Mouse (Mus musculus) urinary bladder, postnatal 4 days (tissue): ENCODE data around the gene Ap1b1.
"Not testable (repeated sequence)": the region's sequence is repeated elsewhere in the genome, so short reads cannot be mapped to it uniquely, and the experiment has no call there.

Experiments used
- DNase-seq, 2 experiments: peaks; one replicate each; pipeline ENCODE4 v3.0.0; 2021 to 2022; ENCODE audit warnings: low spot score in 2 of 2

Ap1b1 gene

DNA sequence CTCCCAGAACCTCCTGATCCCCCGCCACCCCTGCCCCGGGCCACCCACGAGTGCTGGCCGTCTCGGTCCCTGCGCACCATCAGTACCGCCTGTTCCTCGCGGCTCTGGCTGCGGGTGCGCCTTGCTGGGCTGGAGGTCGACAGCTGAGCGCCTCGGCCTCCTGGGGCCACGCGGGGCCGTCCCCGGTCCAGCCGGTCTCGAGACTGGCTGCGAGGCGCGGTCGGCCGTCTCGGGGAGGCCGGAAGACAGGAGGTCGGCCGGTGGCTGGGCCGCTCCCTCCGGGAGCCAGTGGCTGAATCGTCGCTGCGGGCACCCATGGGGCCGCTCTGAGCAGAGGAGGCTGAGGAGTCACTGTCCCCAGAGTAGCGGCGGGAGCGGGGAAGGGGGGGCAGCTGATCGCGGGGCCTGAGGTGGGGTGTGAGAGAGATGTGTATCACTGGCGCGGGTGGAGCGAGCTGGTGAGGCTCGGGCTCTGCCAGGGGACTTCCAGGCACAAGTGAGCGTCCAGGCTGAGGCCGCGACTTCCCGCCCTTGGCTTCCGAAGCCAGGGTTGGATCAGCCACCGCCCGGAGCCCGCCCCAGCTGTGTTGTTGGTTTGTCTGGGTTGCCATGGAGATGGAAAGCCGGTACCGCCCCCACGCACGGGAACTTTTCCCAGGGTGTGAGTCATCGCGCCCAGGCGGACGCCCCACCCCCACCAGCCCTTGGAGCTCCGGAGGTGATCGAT lies 75.0 kb downstream of the Ap1b1 start:
- peak; percentile 90 to 95 for DNase-seq

DNA sequence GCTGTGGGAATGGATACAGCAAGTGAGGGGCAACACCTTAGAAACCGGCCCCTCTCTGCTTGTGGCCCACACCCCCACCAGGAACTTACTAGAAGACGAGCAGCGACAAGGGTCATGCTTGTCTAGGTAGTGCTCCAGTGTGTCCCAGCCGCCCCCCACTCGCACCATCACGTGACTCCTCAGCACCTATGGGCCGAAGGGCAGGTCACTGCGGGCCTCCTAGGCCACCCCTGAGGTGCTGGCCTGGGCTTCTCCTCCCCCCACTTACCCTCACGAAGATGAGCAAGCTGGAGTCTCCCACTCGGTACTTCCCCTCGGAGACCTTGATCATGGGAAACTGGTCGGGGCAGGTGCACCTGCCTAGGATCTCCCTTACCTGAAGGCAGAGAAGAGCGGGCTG lies 75.7 kb downstream of the Ap1b1 start:
- DNase-seq, result no peak

DNA sequence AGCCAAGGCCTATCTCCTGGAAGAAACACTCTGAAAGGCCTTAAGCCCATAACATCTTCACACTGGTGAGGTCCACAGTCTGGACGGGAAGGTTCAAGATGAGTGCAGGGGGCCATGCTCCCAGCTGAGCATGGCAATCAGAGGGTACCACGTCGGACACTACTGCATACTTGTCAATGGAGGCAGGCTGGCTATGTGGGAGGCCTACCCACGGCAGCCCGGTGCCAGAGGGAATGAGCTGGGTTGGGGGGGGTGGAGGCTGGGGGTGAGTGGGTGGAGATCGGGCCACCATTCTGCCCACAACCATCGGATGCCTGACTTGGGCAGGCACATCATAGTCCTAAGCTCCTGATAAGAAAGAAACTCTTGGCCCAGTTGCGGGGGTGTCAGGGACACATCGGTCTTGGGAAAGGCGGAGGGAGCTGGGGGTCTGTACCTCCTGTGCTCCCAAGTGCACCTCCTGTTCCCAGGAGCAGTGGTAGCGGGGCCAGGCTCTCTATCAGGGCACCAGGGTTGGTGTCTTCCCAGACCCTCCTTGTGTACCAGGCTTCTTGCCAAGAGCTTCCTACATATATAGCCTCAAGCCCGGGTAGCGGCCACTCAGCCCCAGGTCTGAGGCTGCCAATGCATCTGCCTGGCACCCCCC lies 76.4 kb downstream of the Ap1b1 start:
- DNase-seq, result no peak

DNA sequence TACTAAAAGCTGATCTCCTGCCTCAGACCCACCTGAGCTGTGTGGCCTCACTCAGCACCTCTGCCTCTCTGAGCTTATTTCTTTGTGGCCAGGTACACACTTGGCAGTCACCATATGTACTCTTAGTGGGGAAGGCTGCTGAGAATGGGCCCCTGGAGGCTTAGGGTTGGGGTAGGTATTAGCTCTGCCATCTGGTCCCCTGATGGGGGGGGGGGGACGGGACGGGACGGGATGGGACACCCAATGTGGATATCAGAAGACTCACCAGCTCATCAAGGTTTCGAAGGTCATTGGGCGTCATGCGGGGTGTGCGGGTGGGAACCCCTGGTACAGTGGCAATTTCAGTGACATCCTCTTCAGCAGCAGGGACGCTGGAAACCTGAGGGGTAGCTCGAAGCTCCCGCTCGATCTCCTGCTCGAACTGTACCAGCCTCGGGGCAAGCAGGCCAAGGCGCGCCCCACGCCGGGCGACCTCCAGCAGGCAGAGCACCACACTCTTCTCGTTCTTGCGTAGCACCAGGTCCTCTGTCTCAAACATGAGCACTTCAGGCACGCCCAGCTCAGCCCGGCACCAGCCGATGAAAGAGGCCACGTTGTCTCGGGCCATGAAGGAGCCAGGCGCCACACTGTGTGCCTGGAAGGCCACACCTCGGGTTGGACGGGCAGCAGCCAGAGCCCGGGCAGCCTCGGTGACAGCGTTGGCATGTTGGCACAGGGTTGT lies 77.1 kb downstream of the Ap1b1 start:
- DNase-seq, result no peak

DNA sequence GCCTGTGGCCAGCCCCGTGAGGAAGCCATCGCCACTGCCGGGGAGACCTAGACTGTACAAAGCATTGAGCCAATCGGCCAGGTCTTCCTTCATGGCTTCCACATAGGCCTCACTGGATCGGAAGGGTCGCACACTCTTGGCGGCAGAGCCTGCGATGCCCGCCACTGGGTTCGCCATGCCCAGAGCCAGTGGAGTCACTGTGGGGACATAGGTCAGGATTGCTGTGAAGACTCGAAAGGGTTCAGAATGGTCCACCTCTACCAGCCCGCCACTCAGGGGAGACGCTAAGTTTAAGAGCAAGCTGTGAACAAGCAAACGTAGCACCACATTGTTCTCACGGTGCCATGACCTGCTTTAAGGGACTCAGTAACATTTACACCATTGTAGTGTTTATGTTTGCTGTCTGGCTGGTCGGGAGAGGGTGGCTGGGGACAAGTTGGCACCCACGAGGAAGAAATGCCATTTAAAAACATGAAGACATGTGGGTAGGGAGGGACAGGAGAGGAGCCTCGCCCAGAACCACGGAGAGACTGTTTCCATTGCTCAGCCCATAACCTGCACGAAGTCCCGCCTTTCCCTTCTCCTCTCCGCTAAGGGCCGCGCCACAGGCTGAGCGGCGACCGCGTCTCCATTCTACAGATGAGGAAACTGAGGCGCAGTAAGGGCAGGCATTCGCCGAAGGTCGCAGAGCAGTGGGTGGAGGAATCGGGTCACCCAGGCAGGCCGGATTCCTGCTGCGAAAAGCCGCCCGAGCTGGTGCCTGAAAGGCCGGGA lies 77.8 kb downstream of the Ap1b1 start:
- no peak for DNase-seq

DNA sequence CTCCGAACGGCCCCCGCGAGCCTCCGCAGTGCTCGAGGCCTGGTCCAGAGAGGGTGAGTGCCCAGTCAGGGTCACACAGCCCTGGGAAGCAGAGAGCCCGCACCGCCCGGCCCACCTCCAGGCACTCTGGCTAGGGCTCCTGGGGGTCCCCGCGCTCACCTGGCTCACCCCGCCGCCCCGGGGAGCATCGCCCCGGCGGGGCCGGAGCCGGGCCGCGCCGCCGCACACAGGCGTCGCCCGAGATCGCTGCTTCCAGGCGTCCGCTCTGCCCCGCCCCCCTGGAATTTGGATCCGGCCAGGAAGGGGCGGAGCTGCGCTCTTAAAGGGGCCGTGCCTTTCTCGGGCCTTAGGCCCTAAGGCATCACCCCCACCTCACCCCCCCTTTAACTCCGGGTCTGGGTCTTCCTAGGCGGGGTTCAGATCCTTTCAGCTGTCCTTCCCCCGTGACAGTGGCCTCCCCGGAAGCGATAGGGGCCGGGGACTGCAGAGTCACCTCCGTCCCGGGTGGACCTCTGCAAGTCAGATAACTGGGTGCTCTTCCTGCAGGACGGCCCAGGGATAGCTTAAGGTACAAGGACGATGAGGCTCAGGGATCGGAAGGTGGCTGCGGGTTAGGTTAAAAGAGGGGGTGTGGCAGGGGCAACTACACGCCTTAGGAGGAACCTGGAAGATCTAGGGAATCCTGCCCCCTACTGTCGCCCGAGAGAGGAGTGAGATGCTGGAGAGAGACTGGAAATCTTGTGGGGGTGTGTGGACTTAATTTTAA lies 78.6 kb downstream of the Ap1b1 start, which contains the start of gene Gas2l1:
Gene Gas2l1 (minus strand): TSS at position 272 of the 766 bp plus-strand sequence.
- peak; percentile 83 to 90 for DNase-seq

DNA sequence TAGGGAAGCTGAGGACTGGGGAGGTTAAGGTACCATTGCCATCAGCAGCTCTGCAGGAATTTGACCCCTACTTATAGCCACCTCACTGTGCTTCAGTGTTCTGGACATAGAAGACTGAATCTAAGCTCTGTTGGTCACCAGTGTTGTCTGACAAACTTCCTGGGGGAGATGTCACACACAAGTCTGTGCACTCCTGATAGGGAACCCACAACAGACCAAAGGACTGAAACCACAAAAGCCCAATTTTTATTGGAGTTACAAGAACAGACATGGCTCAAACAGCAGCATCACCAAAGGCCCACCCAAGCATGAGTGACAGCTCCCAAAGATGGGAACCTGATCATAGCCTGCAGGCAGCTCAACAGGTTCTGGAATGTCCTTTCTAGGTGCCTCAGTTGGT lies 80.4 kb downstream of the Ap1b1 start:
- DNase-seq, result peak in 1 of 2 experiments; percentile 49

DNA sequence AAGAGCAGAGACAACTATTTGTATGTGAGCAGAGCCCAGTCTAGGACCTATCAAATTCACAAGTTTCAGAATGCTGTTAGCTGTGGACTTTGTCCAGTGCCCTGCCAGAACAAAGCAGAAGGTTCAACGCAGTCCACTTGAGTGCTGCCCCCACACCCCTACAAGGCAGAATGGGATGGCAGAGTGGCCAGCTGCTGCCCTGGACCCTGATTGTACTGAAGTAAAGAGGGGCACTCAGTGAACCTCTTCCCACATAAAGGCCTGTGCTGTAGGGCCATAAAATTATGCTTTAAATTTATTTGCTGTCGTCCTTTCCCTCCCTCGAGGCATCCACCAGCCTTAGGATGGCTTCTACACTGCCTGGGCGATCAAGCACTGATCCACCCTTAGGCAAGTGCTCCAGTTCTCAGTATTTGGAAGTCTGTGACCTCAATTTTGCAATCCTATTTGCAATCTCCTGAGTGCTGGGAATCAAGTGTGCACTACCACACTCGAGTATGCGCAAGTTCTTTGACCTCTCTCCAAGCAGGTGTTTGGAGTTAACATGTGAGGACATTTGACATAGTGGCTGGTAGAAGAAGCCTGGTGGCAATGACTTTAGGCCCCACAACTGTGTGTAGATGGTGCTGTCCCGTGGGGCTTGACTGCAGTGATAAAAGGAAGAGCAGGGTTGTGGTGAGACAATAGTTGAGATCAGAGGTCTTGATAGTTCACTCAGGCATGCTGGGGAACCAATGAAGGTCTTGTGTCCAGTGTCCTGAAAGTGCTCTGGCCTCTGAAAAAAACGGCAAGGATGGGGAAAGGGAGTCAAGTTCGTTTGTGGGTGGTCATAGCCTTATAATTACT lies 81.7 kb downstream of the Ap1b1 start:
- peak in 1 of 2 experiments; percentile 35 for DNase-seq

DNA sequence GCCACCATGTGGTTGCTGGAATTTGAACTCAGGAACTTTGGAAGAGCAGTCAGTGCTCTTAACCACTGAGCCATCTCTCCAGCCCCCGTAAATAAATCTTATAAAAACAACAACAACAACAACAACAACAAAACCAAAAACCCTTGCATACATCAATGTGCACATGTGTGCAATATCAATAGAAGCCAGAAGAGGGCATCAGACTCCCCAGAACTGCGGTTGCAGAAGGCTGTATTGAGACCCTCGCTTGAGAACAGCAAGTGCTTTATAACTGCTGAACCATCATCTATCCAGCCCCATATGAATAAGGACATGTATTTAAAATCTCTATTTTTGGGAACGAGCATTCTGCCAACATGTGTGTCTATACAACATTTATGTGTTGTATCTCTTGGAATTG lies 88.3 kb downstream of the Ap1b1 start:
- DNase-seq, result no peak

DNA sequence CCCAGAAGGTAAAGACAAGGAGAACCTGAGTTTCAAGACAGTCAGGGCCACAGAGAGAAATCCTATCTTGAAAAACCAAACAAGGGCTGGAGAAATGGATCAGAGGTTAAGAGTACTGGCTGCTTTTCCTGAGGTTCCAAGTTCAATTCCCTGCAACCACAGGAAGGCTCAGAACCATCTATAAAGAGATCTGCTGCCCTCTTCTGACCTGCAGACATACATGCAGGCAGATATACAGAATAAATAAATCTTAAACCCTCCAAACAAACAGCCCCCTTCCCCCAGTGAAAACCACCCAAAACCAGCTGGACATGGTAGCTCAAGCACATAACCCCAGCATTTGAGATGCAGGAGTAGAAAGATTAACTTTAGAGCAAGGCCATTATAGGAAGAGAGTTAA lies 89.1 kb downstream of the Ap1b1 start:
- DNase-seq, result no peak

DNA sequence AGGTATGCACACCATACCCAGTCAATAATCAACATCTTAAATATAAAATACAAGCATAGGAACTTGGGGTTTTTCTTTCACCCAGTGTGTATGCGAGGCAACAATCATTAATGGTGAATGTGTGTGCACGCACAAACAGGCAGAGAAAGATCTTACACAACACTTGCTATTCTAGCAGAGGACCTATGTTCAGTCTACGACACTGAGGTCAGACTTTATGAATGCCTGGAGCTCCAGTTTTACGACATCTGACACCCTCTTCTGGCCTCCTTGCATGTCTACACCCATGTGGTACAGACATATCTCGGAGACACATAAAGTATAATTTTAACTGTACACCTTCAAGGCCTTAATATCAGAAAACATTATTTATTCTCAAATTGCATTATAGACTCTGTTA lies 90.2 kb downstream of the Ap1b1 start:
- DNase-seq, result not testable (repeated sequence)

DNA sequence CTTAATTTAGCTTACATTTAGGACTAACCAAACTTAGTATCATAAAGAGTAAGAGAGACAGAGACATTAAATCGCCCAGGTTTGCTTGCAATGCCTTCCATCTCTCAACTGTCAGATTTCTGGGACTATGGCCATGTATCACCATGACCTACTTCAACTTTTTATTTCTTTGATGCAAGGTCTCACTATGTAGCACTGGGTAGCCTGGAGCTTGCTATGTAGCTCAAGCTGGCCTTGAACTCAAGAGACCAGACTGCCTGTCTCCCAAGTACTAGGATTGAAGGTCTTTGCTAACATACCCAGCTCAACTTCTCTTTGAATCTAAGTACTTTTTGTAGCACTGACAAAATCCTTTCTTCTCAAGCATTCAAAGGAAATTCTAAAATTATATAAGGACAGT lies 102.5 kb downstream of the Ap1b1 start:
- no peak for DNase-seq

DNA sequence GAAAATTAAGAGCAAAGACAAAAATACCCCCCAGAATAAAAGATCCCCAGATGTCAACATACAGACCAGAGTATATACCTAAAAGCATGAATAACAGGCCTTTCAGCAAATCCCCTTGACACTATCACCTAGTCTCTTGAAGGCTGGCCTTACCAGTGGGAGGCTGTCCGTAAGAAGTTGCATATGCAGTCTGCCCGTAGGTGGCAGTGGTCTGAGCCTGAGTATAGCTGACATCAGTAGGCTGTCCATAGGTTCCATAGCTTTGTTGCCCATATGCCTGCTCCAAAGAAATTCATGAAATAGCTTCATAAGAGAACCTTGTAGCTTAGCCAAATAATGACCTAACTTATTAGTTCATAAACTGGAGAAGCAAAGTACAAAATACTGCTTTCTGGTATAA lies 105.1 kb downstream of the Ap1b1 start:
- no peak for DNase-seq
